Mouse (Mus musculus) testis, adult 2 months (tissue): Measurements from ENCODE around the gene Zfp51.
"Not testable (repeated sequence)": the region's sequence is repeated elsewhere in the genome, so short reads cannot be mapped to it uniquely, and the experiment has no call there.

Experiments used
- CTCF ChIP-seq: fragments of 200-500 bp; IDR thresholded peaks from 2 replicates; pipeline ENCODE4 v1.5.1; 2012; ENCODE audit warnings: low read depth, mild to moderate bottlenecking, inconsistent platforms, low read length, moderate library complexity; ENCODE audit not compliant: control insufficient read depth, insufficient read depth, insufficient replicate concordance
- POLR2A ChIP-seq: fragments of 200-500 bp; IDR thresholded peaks from 2 replicates; pipeline ENCODE4 v1.6.1; 2012; ENCODE audit warnings: low read depth, mild to moderate bottlenecking, inconsistent platforms, low read length, moderate library complexity; ENCODE audit not compliant: control insufficient read depth

DNA sequence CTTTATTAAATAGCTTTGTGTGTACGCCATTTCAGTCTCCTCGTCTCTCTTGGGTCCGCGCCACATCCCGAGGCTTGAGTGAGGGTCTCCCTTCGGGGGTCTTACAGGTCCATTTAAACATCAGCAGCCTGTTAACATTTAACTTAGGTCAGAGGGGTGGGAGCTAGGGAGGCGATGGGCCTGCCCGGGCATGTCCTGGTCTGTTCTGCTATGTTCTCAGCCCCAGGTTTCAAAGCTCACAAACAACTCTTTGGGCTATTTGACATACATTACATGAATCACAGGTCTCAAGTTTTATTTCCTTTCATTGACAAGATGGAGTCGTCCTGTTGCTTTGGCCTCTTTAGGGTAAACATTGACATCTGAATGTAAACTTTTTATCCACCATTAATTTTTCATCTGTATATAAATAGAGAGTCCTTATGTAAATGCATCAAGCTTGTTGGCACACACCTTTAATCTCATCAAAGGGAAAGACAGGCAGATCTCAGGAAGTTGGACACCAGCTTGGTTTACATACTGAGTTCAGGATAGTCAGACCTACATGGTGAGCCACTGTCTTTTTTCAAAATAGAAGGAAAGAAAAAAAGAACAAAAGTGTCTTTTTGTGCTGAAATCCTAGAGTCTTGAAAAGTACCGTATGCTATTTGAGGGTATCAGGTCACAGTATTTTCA lies 28.1 kb downstream of the Zfp51 start:
- TF ChIP-seq CTCF, POLR2A: not testable (repeated sequence)
